Mouse (Mus musculus) embryonic fibroblast, embryonic 13.5 days (primary cell): Measurements from ENCODE around the gene Gm5868. TPM values are rescaled to one million over a fixed set of nuclear protein-coding genes. Genes with fewer than 3 reads are reported as not detected.
"Not testable (repeated sequence)": the region's sequence is repeated elsewhere in the genome, so short reads cannot be mapped to it uniquely, and the experiment has no call there.

ENCODE experiments used
- H3K27ac ChIP-seq: 2 replicates; pipeline ENCODE4 v1.5.1; 2012; ENCODE audit warnings: low read length, control low read depth, inconsistent platforms; ENCODE audit not compliant: insufficient read depth
- H3K4me1 ChIP-seq: 2 replicates; pipeline ENCODE4 v1.6.1; 2011; ENCODE audit warnings: low read length; ENCODE audit not compliant: control insufficient read depth, insufficient read depth
- H3K4me3 ChIP-seq: 2 replicates; pipeline ENCODE4 v1.5.1; 2011; ENCODE audit warnings: mild to moderate bottlenecking, control low read depth, low read length; ENCODE audit not compliant: insufficient read depth
- CTCF ChIP-seq: IDR thresholded peaks from 2 replicates; pipeline ENCODE4 v1.5.1; 2011; ENCODE audit warnings: mild to moderate bottlenecking, control low read depth, low read length, moderate library complexity, borderline replicate concordance; ENCODE audit not compliant: insufficient read depth
- POLR2A ChIP-seq: IDR thresholded peaks from 2 replicates; pipeline ENCODE4 v1.6.1; 2011; ENCODE audit warnings: low read depth, mild to moderate bottlenecking, control low read depth, low read length, moderate library complexity
- polyA plus RNA-seq: library from polyadenylated mRNA; stranded (reverse); fragments of >200 nt; gene quantifications from 2 replicates; pipeline ENCODE4 v1.2.4, GENCODE M21; 2011; ENCODE audit warnings: low read depth; ENCODE audit not compliant: missing spikeins, insufficient read length

Gene Gm5868
- polyA plus RNA-seq, 1 experiment: not detected

DNA sequence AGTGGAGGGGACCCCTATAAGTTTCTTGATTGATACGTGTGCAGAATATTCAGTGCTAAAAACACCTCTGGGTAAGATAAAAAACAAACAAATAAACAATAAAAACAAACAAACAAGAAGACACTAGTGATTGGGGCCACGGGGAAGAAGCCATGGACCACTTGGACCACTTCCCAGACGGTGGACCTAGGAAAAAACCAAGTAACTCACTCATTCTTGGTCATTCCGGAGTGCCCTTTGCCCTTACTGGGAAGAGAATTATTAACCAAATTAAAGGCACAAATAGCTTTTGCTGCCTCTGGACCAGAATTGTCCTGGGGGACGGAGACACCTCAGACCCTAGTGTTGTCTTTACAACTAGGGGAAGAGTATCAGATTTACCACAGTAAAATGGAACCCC lies 21.7 kb downstream of the Gm5868 start:
- Histone ChIP-seq H3K4me1 (no peaks in the 10 kb centered on the region), H3K4me3 (no peak overlapping the region), H3K27ac (no peak overlapping the region)
- TF ChIP-seq CTCF (no peak), POLR2A (no peak)

DNA sequence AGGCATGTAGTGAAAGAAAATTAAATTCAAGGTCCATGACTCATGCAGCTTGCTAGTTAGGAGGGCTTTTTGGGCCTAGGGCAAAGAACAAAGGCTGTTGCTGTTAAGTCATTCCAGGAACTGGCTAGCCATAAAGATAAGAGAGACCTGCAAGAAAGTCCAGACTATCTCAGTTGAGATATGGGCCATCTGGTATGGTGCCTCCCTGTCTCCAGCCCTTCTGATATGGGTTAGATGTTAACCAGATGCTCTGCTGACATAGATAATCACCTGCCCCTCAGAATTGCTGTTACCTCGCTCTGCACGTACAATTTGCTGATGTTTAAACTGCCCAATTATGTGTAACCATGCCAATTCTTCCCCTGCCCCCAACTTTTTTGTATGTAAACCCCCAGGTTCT lies 24.2 kb downstream of the Gm5868 start:
- not testable (repeated sequence) for H3K4me3 ChIP-seq, H3K27ac ChIP-seq

DNA sequence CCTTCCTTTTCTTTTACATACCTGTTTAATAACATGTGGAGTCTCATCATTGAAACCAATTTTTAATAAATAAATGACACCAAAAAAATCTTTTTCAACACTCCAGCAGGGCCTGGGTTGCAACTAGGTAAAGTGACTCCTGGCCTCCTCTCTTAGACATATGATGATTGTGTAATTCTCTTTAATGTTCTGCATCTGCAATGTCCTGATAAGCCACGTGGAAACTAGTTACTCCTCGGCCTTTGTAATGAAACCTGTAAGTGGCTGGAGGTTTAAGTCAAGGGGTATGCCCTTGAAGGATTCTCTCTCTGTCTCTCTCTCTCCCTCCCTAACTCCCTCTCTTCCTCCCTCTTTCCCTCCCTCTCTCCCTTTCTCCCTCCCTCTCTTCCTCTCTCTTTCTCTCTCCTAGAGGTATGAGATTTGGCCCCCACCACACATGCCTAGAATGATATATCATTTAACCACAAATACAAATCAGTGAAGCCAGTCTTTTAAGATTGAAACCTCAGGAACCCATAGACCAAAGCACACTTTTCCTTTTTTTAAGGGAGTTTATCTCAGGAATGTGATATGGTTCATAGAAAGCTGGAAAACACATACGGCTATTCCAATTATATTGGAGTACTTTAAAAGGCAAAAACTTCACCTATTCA lies 26.2 kb downstream of the Gm5868 start:
- no peaks in the 10 kb centered on the region for H3K4me1 ChIP-seq
- no peak overlapping the region for H3K27ac ChIP-seq
- TF ChIP-seq CTCF (no peak), POLR2A (no peak)
- H3K4me3 ChIP-seq: no peak overlapping the region

More for the DNA sequence above, 24.2 kb downstream of the Gm5868 start:
- not testable (repeated sequence) for H3K4me1 ChIP-seq

DNA sequence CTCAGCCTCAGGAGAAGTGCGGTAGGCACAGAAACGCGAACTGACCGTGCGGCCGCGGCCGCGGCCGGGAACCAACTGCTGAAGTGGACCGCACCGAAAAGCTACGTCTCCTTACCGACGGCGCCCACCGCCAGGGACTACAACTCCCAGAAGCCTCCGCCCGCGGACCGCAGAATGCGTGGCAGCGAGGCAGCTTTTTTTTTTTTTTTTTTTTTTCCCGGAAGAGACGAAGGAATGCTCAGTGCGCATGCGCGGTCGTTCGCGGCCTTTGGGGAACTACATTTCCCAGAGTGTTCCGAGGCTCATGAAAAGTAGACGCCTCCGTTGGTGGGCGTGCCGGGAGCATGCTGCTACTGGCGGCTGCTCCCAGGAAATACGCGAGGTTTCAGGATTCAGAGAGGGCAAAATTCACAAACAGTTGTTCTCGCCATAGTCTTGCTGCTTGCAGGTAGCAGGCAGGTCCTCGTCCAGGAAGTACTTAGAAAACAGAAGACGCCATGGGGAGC lies 27.8 kb downstream of the Gm5868 start, which contains the start of gene Nfxl1:
Gene Nfxl1, minus strand, starts transcription at position 141 of the 506 bp plus-strand sequence.
- no peak for TF ChIP-seq CTCF
- TF ChIP-seq POLR2A: peak; percentile 83
- peak within 1 kb of the TSS; percentile 74 for H3K4me3 ChIP-seq

DNA sequence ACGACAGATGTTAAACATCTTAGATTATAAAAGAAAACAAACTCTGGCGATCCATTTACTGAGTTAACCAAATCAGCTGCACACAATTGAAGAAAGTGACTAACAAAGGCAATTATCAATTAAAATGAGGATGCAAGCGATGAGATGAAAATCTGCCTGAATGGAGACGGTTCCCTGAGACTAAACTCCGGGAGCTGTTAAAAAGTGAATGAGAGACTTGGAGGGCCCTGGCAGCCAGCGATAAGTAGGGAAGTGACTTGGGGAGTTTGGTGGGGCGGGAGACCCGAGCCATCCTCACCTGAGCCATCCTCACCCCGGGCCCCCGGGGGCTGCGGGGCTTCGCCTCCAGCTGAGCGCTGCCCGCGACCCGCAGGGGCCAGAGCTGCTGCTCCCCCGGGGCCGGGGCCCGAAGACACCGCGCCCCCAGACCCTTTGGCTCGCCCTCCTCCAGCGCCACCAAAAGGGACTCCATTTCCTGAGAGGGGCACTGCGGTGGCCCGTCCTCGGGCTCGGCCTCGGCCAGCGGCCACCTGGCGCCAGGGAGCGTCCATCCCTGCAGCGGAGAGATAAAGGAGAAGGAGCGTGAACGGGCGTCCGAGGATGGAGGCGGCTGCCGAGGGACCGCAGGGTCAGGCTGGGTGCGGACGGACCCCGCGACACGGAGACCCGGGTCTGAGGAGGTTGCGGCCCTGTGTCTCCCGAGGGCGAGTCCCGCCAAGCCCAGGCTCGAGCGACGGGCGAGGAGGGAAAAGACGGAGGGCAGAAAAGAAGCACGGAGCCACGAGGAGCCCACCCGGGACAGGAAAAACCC lies 28.4 kb downstream of the Gm5868 start:
- H3K4me1 ChIP-seq: no peaks in the 10 kb centered on the region
- H3K4me3 ChIP-seq: peak overlapping the region; percentile 74
- TF ChIP-seq CTCF: no peak
- no peak for TF ChIP-seq POLR2A
- H3K27ac ChIP-seq: 0 out of 2 replicates have a peak overlapping the region, but pooled peaks have one; percentile 7

More for the DNA sequence above, 27.8 kb downstream of the Gm5868 start, which contains the start of gene Nfxl1:
- Histone ChIP-seq H3K27ac (0 out of 2 replicates have a peak within 1 kb of the TSS, but pooled peaks have one; percentile 7), H3K4me1 (no peaks in the 10 kb centered on the region)

DNA sequence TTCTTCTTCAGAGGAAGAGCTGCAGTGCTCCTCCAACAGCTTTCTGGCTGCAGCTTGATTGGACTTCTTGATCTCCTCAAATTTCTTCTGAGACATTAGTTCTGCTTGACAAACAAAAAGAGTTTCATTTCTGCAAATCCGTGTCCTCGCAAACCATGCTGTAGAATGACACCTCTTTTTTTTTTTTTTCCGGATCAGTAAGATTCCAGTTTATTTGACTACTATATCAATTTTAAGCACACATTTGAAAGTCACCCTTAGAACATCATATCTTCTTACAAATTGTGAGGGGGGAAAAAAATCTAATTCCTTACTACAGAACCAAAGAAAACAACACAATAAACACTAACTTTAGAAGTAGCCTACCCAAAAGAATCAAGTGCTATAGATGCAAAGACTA lies 31.1 kb downstream of the Gm5868 start:
- TF ChIP-seq CTCF (no peak), POLR2A (no peak)

DNA sequence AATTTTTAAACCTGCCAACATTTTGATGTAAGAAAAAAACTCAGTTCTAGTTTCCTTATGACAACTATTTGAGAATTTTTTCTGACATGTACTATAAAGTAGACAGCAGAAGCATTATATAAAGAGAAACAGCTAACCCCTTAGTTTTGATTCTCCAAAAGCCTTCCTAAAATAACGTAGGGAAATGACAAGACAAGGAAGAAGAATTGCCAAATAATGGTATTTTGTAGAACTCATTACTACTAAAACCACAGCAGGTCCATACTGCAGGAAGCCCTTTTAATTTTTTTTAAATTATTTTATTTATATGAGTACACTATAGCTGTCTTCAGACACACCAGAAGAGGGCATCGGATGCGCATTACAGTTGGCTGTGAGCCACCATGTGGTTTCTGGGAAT lies 36.1 kb downstream of the Gm5868 start:
- no peaks in the 10 kb centered on the region for H3K4me1 ChIP-seq
- H3K4me3 ChIP-seq: no peak overlapping the region
- H3K27ac ChIP-seq: no peak overlapping the region
- TF ChIP-seq CTCF (no peak), POLR2A (no peak)

More for the DNA sequence above, 31.1 kb downstream of the Gm5868 start:
- no peak overlapping the region for H3K4me3 ChIP-seq
- H3K27ac ChIP-seq: no peak overlapping the region
- H3K4me1 ChIP-seq: no peaks in the 10 kb centered on the region

Other genes with a start within 250 kb of the Gm5868 start
- not detected in 2 replicates for gene Corin, start 83.1 kb downstream of the Gm5868 start, polyA plus RNA-seq
- gene Nfxl1, start 27.9 kb downstream of the Gm5868 start, polyA plus RNA-seq: 28.5 and 52.7 TPM in 2 replicates
- 0.27 TPM in 1 of 2 replicates, not detected in the other for gene Zar1, start 6.3 kb downstream of the Gm5868 start, polyA plus RNA-seq
- gene Cnga1, start 56.7 kb upstream of the Gm5868 start, polyA plus RNA-seq: not detected in 2 replicates
- gene Nipal1, start 60.2 kb upstream of the Gm5868 start, polyA plus RNA-seq: 6.2 and 19.6 TPM in 2 replicates
- gene Txk, start 165.2 kb upstream of the Gm5868 start, polyA plus RNA-seq: 0.12 and 0.16 TPM in 2 replicates